Mouse (Mus musculus) liver, postnatal 0 days (tissue): ENCODE results near the gene Ppm1a.

Experiments
- CTCF ChIP-seq: sonication (generic); IDR thresholded peaks from 2 replicates; pipeline ENCODE4 v1.5.1; 2016; ENCODE audit warnings: antibody characterized with exemption, low read depth
- EP300 ChIP-seq: IDR thresholded peaks from 2 replicates; pipeline ENCODE4 v1.6.1; 2016; ENCODE audit warnings: antibody characterized with exemption, low read depth, mild to moderate bottlenecking

DNA sequence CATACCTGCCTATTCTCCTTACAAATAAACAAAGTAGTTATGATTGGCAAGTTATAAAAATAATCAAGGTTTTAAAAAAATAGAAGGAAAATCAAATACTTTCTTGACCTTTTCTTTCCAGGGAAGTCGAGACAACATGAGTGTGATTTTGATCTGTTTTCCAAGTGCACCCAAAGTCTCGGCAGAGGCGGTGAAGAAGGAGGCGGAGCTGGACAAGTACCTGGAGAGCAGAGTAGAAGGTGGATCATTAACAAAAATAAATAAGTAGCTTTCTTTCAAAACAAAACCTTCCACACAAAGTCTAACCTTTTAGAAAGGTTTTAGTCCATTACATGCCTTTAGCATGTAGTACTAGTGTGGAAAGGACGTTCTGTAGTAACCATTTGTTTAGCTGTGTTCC is 29.3 kb downstream of the Ppm1a start:
- no peak for TF ChIP-seq EP300
- TF ChIP-seq CTCF: no peak
